ENCODE assay signal across 9 mouse cellular contexts in genomic region chr16:15084147-15084752, GRCm38 (mm10).
DNase-seq lines count a peak whose midpoint lies in the region; ATAC-seq and TF ChIP-seq lines count a peak whose summit lies in the region.
"Had no signal": no experiment of that assay in that cellular context is flagged by ENCODE, and none has a peak within 500 bp of the region (broad histone marks: within the 10 kb centered on the region; RNA-seq: fewer than 3 reads in every experiment).

No protein-coding gene starts in this region.

- WGBS in kidney, postnatal 0 days: 15% methylated on average over 10 of the region's 10 CpGs
- WGBS in embryonic facial prominence, embryonic 12.5 days: 13% methylated on average over 10 of the region's 10 CpGs
- 31% methylated on average over 10 of the region's 10 CpGs for WGBS in intestine, embryonic 14.5 days
- 18% methylated on average over 10 of the region's 10 CpGs for WGBS in neural tube, embryonic 13.5 days

- H3K36me3 ChIP-seq in kidney, postnatal 0 days (ENCODE audit: insufficient read depth, low read length): no peaks in the 10 kb centered on the region
- H3K36me3 ChIP-seq in embryonic facial prominence, embryonic 12.5 days: no peaks in the 10 kb centered on the region
- no peaks in the 10 kb centered on the region for H3K36me3 ChIP-seq in intestine, embryonic 14.5 days (ENCODE audit: control insufficient read depth, insufficient read depth, low read length)
- no peaks in the 10 kb centered on the region for H3K36me3 ChIP-seq in neural tube, embryonic 13.5 days

- H3K4me2 ChIP-seq in kidney, postnatal 0 days (ENCODE audit: low read length): peak overlapping the region; percentile 75
- H3K4me2 ChIP-seq in embryonic facial prominence, embryonic 12.5 days (replicated peaks): peak overlapping the region; percentile 68
- H3K4me2 ChIP-seq in intestine, embryonic 14.5 days (ENCODE audit: low read length): peak overlapping the region; percentile 51
- peak overlapping the region; percentile 89 for H3K4me2 ChIP-seq in neural tube, embryonic 13.5 days

- peak overlapping the region; percentile 89 for H3K27ac ChIP-seq in kidney, postnatal 0 days
- peak overlapping the region; percentile 97 for H3K27ac ChIP-seq in embryonic facial prominence, embryonic 12.5 days
- H3K27ac ChIP-seq in intestine, embryonic 14.5 days (ENCODE audit: low read depth): peak overlapping the region; percentile 85
- 0 out of 2 replicates have a peak overlapping the region, but pooled peaks have one; percentile 14 for H3K27ac ChIP-seq in neural tube, embryonic 13.5 days (replicated peaks)
- H3K27ac ChIP-seq: macrophage had no signal

- TF ChIP-seq CTCF in kidney, postnatal 0 days (IDR thresholded peaks at IDR 0.05; ENCODE audit: low read depth): no peak

- DNase-seq in kidney, postnatal 0 days (ENCODE audit: low spot score): peak; percentile 52
- no peak for DNase-seq in kidney, adult 18-20 months
- no peak for DNase-seq in intestine, embryonic 14.5 days (ENCODE audit: low spot score)
- DNase-seq in left cerebral cortex, adult 18-20 months (ENCODE audit: low spot score in 2 of 2): no peak
- DNase-seq in spleen, postnatal 36 days (ENCODE audit: low spot score in 2 of 2): no peak

- peak overlapping the region; percentile 43; the same call in 1 of the 2 replicates for H3K9ac ChIP-seq in kidney, postnatal 0 days (ENCODE audit: low read depth, low read length)
- H3K9ac ChIP-seq in embryonic facial prominence, embryonic 12.5 days: peak overlapping the region; percentile 61
- H3K9ac ChIP-seq in intestine, embryonic 14.5 days (ENCODE audit: low read length): peak overlapping the region; percentile 48
- peak overlapping the region; percentile 72 for H3K9ac ChIP-seq in neural tube, embryonic 13.5 days

- ATAC-seq in kidney, postnatal 0 days (replicated peaks; ENCODE audit: low FRiP score, low read depth): peak; percentile 52; the same call in 1 of the 2 replicates
- ATAC-seq in embryonic facial prominence, embryonic 12.5 days (ENCODE audit: insufficient number of reproducible peaks, insufficient read depth, low FRiP score, low TSS enrichment): peak; percentile 30
- 0 out of 2 replicates have a peak, but pooled peaks have one; percentile 23 for ATAC-seq in intestine, embryonic 14.5 days (replicated peaks; ENCODE audit: low FRiP score, low TSS enrichment, low read depth)
- ATAC-seq in neural tube, embryonic 13.5 days (ENCODE audit: low read depth): peak; percentile 71
- ATAC-seq in frontal cortex, adult (ENCODE audit: low TSS enrichment): no peak; the same call in 1 of the 2 replicates

- no peaks in the 10 kb centered on the region for H3K4me1 ChIP-seq in kidney, postnatal 0 days (replicated peaks; ENCODE audit: insufficient read depth, low read length)
- peaks cover 14% of the 10 kb centered on the region for H3K4me1 ChIP-seq in embryonic facial prominence, embryonic 12.5 days
- H3K4me1 ChIP-seq in intestine, embryonic 14.5 days (replicated peaks; ENCODE audit: control insufficient read depth, insufficient read depth, low read length): peaks cover 13% of the 10 kb centered on the region; the same call in 1 of the 2 replicates
- H3K4me1 ChIP-seq in neural tube, embryonic 13.5 days (replicated peaks): peaks cover 13% of the 10 kb centered on the region

- no peaks in the 10 kb centered on the region for H3K9me3 ChIP-seq in kidney, postnatal 0 days (replicated peaks; ENCODE audit: low read length)
- H3K9me3 ChIP-seq in embryonic facial prominence, embryonic 12.5 days: no peaks in the 10 kb centered on the region
- H3K9me3 ChIP-seq in intestine, embryonic 14.5 days (ENCODE audit: control insufficient read depth, low read length): no peaks in the 10 kb centered on the region
- H3K9me3 ChIP-seq in neural tube, embryonic 13.5 days: no peaks in the 10 kb centered on the region

- no peaks in the 10 kb centered on the region for H3K27me3 ChIP-seq in kidney, postnatal 0 days (ENCODE audit: insufficient read depth, low read length)
- H3K27me3 ChIP-seq in embryonic facial prominence, embryonic 12.5 days: no peaks in the 10 kb centered on the region
- no peaks in the 10 kb centered on the region for H3K27me3 ChIP-seq in intestine, embryonic 14.5 days (replicated peaks; ENCODE audit: control insufficient read depth, insufficient read depth, low read length)
- H3K27me3 ChIP-seq in neural tube, embryonic 13.5 days: peaks cover 25% of the 10 kb centered on the region

- H3K4me3 ChIP-seq in kidney, postnatal 0 days (replicated peaks; ENCODE audit: low read depth, low read length): peak overlapping the region; percentile 38
- H3K4me3 ChIP-seq in embryonic facial prominence, embryonic 12.5 days: peak overlapping the region; percentile 41
- H3K4me3 ChIP-seq in intestine, embryonic 14.5 days (ENCODE audit: low read depth, low read length): peak overlapping the region; percentile 35
- peak overlapping the region; percentile 53 for H3K4me3 ChIP-seq in neural tube, embryonic 13.5 days

Comparison
In these comparisons a context has a peak if more than half of its experiments do, and no peak if none do; other contexts are left out.
1. H3K27ac ChIP-seq: peak in every context shown above with its lines; median percentile 97 in embryonic facial prominence, embryonic 12.5 days; 89 in kidney, postnatal 0 days; 85 in intestine, embryonic 14.5 days; 14 in neural tube, embryonic 13.5 days.